Mouse (Mus musculus) cerebellum, adult 9-10 months (tissue): ENCODE data around the gene Fam69b.

Experiments
- DNase-seq: peaks from one replicate; pipeline ENCODE4 v3.0.0; 2022

The Fam69b gene

DNA sequence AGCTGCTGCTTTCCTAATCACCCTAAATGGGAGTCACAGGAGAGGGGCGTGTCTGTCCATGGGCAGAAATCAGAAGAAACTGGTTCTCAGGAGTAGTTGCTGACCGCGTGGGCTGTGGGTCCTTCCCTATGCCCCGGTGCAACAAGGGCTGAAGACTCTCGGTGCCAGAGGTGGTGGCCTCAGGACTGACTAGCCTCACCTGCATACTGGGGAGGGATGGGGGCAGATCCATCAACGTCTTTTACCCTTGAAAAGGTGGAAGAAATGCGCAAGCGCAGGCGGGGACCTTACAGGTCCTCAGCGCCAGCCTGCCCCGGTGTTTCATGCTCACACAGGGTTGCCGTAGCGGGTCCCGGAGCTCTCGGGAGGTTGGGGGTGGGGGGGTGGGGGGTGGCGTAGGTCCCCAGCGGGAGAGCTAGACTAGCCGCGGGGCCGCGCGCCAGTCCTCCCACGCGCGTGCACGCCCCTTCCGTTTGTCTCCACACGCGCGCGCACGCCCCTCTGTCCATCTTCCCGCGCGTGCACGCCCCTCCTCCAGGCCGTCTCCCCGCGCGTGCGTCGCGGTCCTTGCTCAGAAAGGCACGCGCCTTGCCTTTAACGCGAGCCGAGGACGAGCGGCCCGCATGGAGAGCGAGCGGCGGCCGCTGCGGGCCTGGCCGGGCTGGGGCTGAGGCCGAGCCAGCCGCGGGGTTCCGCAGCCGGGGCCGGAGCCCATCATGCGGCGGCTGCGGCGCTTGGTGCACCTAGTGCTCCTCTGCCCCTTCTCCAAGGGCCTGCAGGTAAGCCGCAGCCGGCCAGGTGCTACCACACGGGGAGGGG is at the start of gene Fam69b:
Gene Fam69b (plus strand): TSS at position 537 of the 819 bp plus-strand sequence.
- DNase-seq, result peak; percentile 91

GRCm38 (mm10) chr2:26579714-26580113 is 48.5 kb upstream of the Fam69b start, which contains the start of gene Egfl7:
TSS of gene Egfl7 (plus strand) at chr2:26580014.
- DNase-seq, result no peak

DNA sequence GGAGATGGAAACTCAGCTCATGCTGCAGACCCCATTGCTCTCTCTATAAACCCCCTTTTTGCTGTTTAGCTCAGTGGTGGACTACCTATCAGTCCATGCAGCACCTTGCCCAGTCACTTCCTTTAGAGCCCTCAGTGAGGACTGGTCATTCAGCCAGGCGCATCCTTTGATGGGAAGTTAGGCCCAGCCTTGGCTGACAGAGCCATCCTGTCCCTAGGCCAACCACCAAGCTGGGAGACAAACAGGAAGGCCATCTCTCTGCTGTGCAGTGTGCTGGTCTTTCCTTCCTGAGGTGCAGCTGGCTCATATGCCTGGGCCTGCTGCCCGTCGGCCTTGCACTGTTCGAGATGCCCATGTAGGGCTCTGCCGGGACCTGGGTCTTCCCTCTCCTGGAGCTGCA is 47.5 kb upstream of the Fam69b start:
- DNase-seq, result no peak

- DNase-seq, result no peak
These were observed 46.1 kb upstream of the Fam69b start for GRCm38 (mm10) chr2:26582203-26582602.

DNA sequence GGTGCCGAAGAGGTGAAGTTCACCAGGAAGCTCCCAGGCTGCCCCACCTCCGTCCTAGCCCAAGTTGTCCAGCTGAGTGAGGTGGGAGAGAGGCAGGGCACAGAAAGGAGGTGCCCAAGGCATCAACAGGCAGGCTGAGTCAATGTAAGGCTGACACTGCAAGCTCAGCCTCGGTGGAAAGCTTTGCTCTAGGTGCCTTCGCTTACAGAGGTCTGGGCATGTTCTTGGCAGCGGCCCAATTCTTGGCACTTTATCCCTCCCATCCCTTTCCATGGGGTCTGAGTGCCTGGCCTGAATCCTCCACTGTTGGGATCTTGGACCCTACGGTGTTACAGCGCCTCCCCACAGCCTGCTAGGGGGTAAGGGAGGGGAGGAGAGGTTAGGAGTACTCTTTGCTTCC is 45.5 kb upstream of the Fam69b start:
- DNase-seq, result no peak

GRCm38 (mm10) chr2:26583640-26584039 is 44.6 kb upstream of the Fam69b start:
- no peak for DNase-seq

DNA sequence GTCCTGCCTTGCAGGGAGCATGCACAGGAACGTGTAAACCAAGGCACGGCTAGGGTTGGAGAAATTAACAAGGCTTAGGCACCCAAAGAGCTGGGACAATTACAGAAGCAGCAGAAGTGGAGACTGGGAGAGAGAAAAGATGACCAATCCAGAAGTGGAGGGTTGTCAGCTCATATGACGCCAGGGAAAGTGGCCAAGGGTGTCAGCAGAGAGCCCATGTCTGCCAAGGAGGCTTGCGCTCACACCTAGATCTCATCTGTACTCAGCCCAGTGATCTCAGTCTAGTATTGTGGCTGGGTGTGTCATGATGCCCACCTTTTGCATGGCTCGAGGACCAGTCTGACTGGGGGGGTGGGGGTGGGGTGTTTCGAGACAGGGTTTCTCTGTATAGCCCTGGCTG is 42.5 kb upstream of the Fam69b start:
- peak; percentile 20 for DNase-seq

DNA sequence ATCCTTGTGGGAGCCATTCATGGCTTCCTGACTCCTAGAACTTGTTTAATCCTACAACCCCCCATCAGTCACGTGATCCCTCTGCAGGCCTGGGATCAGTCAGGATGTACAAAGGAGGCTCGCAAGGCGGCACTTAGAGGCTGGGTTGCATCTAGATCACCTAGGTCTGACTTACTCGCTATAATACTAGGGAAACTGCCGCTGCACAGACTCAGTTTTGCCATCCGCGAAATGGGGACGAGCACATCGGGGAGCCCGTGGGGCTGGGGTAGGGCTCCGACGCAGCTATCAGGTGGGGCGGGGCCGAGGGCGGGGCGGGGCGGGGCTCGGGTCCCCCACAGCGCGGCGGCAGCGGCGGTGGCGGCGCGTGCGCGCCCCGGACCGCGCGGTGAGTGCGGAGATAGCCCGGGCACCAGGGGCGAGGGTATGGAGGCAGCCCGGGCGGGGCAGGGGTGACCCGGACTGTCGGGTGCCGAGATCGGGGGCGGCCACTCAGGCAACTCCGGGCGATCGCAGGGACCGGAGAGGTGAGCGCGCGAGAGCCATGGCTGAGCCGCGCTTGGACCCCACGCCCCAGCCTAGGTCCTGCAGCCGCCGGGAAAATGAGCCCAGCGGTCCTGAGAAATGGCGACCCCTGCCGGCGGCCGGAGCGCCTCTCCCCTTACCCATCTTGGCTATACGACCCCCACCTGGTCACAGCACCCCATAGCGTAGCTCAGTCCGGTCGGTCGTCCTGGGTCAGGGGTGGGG is 41.8 kb upstream of the Fam69b start, which contains the start of gene Gm20532:
Gene Gm20532 (plus strand): TSS at position 346 of the 750 bp plus-strand sequence.
- DNase-seq, result peak; percentile 63

DNA sequence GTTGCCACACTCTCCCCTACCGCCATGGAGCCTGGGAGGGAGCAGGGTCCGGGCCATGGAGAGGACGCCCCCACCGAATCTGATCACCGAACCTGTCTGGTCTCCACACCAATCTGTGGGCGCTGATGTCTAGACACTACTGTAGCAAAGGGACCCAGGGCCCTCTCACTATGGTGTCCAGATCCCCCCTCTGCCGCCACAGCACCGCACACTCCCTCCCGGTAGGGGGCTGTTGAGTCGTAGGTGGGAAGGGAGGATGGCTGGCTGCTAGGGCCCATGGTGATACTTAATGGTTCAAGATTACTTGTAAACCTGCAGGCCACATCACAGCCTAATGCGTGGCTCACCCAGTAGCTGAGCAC is 41.2 kb upstream of the Fam69b start:
- no peak for DNase-seq

DNA sequence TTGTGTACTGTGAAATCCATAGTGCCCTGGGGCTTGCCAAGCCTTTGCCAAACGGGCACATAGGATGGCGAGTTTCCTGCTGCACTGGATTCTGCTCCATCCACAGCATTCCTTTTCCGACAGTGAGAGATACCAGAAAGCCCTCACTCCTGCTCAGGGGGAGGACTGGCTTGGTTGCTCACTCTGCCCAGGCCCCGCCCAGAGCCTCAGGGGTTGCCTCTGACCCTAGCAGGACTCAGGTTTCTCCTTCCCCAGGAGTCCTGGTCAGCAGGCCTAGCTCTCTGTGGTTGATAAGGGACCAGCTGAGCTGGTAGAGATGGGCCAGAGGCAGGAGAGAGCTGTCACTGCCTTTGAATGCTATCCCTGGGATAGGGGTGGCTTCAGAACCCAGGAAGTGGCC is 39.7 kb upstream of the Fam69b start:
- no peak for DNase-seq

- DNase-seq, result no peak
These were observed 39.0 kb upstream of the Fam69b start for GRCm38 (mm10) chr2:26589284-26589683.

- no peak for DNase-seq
These were observed 38.0 kb upstream of the Fam69b start for GRCm38 (mm10) chr2:26590282-26590681.

GRCm38 (mm10) chr2:26590962-26591361 is 37.3 kb upstream of the Fam69b start:
- DNase-seq, result no peak

GRCm38 (mm10) chr2:26591416-26591815 is 36.8 kb upstream of the Fam69b start:
- no peak for DNase-seq

DNA sequence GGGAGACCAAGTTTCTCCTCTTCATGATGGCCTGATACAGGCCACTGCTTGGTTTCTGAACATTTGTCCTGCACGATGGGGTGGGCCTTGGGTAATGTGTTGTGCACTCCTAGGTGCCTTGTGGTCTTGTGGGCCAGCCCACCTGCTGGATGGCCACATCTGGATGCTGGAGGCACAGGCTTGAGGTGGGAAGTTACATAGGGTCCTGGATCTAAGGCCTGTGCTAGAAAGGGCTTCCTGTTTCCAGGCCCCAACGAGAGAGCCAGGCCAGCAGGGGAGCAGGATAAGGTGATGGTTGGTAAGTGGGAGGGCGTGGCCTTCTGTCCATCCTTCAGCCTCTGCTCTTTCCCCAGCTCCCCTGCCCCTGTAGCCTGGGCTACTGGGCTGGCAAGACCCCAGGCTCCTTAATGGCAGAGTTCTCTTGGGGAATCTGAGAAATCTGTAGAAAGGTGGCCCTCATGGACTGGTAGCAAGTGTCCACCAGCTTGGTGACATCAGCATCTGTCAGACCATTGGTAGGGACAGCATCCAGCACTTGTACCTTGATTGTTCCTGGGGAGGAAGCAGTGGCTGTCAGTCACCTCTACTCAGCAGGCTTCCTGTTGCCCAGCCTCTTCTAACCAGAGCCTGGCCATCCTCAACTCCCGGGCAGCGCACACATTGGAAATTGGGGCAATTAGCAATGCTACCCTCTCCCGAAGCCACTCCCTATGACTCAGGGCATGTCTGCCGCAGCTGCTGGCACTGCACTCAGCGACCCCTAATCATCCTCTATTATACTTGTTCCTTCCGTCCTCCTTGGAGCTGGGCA is 34.8 kb upstream of the Fam69b start:
- DNase-seq, result no peak

- DNase-seq, result no peak
These were observed 34.3 kb upstream of the Fam69b start for GRCm38 (mm10) chr2:26594022-26594346.

GRCm38 (mm10) chr2:26594461-26594933 is 33.8 kb upstream of the Fam69b start:
- no peak for DNase-seq

DNA sequence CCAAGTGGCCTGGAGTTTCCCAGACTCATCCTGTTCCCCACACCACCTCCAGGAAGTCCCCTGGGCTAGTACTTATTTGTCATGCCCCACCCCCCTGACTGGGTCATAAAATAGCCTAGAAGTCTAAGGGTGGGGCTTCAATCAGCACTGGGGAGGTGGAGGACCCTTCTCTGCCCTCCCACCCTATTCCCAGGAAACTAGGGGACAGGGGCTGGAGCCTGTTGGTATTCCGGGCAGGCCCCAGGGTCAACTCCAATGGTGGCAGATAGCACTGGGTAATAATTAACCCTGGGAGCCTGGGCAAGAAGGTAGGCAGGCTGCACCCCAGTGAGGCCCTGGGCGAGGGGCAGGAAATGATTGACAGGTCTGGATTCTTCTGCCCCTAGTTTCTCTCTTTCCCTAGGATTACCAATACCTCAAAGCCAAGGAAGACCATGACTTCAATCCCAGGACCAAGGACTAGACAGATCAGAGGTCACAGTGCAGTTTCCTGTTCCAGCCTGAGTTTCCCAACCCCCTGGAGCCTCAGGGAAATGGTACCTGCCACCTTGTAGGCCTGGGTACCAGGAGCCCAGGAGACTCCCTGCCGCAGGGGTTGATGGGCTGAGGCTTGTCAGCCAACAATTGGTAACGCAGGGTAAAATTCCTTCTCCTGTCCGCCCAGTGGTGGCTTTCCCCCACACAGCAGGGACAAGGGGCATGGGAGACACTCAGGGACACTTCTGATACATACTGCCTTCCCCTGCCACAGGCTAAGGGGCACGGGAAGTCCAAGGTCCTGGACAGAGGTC is 33.1 kb upstream of the Fam69b start:
- DNase-seq, result no peak

GRCm38 (mm10) chr2:26595725-26596435 is 32.4 kb upstream of the Fam69b start:
- DNase-seq, result no peak

GRCm38 (mm10) chr2:26596898-26597297 is 31.4 kb upstream of the Fam69b start:
- no peak for DNase-seq

- no peak for DNase-seq
These were observed 30.4 kb upstream of the Fam69b start for GRCm38 (mm10) chr2:26597810-26598209.

GRCm38 (mm10) chr2:26598462-26598861 is 29.8 kb upstream of the Fam69b start:
- DNase-seq, result no peak
